Mouse (Mus musculus) brain, embryonic 14.5 days (tissue): ENCODE data around the gene Pfas. TPM values are rescaled to one million over a fixed set of nuclear protein-coding genes. Genes with fewer than 3 reads are reported as not detected.

Experiments used
- DNase-seq: peaks from one replicate; pipeline ENCODE4 v3.0.0-alpha.2; 2011; ENCODE audit warnings: low read depth
- CTCF ChIP-seq: fragments of 200-500 bp; IDR thresholded peaks from 2 replicates; pipeline ENCODE4 v1.5.1; 2012; ENCODE audit warnings: inconsistent platforms, mild to moderate bottlenecking, moderate library complexity, borderline replicate concordance; ENCODE audit not compliant: insufficient read depth, insufficient read length; ENCODE audit errors: extremely low read depth
- POLR2A ChIP-seq: fragments of 200-500 bp; IDR thresholded peaks from 2 replicates; pipeline ENCODE4 v1.6.1; 2012; ENCODE audit warnings: mild to moderate bottlenecking, inconsistent platforms, borderline replicate concordance; ENCODE audit not compliant: poor library complexity, insufficient read depth, insufficient read length, severe bottlenecking; ENCODE audit errors: extremely low read depth
- polyA plus RNA-seq: library from polyadenylated mRNA; depleted of rRNA; stranded (reverse); fragments of >200 nt; gene quantifications from 2 replicates; pipeline ENCODE4 v1.2.3, GENCODE M21; 2012; rRNA removed

The Pfas gene
- 25.8 and 27.6 TPM in 2 replicates for polyA plus RNA-seq

DNA sequence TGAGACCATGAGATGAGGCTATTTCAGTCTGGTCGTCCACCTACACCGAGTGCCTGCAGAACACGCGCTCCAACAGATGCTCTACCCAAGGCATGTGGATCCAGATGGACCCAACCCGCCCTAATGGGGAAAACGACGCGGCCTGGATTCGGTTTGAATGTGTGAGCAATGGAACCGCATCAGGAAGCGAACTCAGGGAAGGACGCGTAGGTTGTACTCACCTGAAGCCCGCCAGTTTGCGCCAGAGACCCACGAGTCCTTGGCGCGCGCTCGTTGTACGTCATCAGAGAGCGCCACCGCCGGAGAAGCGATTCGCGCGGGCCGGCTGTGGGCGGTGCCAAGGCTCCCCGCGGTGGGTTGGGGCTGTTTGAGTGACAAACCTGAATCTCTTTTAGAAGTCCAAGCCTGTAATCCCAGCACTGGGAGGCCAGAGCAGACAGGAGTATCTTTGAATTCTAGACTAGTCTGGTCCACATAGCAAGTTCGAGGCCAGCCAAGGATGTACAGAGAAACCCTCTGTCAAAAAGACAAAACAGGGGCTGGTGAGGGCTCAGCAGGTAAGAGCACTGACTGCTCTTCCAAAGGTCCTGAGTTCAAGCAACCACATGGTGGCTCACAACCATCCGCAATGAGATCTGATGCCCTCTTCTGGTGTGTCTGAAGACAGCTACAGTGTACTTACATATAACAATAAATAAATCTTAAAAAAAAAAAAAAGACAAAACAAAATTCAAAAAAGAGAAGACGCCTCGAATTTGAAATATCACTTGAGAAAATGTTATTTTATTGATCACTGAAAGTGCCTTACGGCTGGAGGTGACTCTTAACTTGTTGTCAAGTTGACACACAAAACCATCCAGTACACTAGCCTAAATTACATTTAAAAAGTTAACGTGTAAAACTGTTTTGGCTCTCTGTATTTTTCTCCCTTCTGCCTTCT is at the start of gene Pfas:
Pfas (minus strand) TSS at position 279 of the 940 bp plus-strand sequence.
- TF ChIP-seq CTCF (no peak), POLR2A (peak; percentile 44; the same call in 1 of the 2 replicates)
- peak; percentile 97 for DNase-seq

DNA sequence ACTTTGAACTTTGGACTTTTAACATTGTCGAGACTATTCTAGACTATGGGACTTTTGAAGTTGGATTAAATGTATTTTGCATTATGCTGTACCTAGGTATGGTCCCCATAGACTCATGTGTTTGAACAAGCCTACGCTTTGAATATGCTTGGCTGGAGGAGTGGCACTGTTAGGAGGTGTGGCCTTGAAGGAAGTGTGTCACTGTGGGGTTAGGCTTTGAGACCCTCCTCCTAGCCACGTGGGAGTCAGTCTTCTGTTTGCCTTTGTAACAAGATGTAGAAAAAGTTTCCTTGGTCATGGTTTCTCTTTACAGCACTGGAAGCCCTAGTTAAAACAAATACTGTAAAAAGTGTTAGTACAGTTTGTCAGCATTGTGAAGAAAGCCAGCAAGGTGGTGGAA is 45.6 kb upstream of the Pfas start:
- DNase-seq: no peak
- TF ChIP-seq POLR2A: no peak
- TF ChIP-seq CTCF: no peak

DNA sequence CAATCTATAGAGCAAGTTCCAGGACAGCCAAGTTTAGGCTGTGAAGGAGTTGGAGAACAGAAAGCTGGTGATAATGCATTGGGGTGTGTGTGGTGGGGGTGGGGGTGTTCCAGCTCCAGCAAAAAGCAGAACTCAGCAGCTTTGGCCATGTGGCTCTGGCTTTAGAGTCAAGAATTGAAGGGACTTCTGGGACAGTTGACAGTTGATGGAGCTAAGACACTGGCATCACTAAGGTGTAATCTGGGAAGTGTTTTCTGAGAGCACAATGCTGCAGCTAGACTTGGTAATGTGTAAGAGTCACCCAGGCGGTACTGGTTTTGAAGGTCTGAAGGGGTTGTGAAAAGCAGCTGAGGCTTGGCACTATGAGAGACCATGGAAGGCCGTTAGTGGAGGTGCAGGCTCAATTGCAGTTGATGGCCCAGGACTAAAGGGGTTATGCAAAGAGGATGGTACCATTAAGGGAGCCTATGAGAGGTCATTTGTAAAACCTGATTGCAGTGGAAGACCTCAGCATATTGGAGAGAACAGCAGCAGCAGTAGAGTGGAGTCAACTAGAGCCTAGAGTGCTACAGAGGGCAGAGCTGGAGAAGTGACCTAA is 44.7 kb upstream of the Pfas start:
- TF ChIP-seq CTCF: no peak
- DNase-seq: no peak

DNA sequence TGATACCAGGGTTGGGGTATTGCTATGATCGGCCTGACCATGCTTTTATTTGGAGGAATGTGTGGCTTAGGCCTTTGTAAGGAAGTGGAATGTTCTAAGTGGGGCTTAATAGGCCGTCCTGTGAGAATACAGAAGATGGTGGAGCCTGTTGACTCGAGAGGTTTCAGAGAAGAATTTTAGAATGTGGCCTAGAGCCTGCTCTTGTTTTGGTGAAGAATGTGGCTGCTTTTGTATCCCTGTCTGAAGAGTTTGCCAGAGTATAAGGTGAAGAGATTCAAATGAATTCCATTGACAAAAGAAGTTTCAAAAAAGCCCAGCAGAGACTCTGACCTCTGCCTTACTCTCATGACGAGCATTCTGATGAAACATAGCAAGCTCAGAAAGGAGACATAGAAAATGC is 43.5 kb upstream of the Pfas start:
- TF ChIP-seq CTCF (no peak), POLR2A (no peak)
- no peak for DNase-seq

DNA sequence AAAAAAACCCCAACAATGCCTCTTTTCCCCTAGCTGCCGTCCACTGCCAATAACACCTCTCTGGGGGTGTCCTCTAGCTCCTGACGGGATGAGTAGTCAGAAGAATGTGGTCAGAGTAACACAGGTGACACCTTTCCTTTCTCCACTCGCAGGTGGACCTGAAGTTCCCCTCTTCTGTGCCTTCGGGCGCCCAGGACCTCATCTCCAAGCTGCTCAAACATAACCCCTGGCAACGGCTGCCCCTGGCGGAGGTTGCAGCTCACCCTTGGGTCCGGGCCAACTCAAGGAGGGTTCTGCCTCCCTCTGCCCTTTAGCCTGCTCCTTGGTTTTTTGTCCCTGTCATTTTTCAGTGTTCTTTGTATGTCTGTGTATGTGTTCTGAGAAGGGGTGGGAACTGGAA is 42.5 kb upstream of the Pfas start:
- TF ChIP-seq POLR2A: no peak
- no peak for TF ChIP-seq CTCF
- no peak for DNase-seq

DNA sequence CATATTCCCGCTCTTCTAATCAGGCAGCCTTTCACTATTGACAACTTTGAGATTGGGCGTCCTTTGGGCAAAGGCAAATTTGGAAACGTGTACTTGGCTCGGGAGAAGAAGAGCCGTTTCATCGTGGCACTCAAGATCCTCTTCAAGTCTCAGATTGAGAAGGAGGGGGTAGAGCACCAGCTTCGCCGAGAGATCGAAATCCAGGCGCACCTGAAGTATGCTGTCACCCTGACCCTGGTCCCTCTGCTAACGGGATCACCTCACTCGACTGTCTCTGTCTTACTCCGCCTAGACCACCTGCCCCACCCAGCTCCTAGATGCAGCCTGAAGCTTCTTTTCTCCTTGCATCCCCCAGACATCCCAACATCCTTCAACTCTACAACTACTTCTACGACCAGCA is 39.9 kb upstream of the Pfas start:
- DNase-seq: no peak
- no peak for TF ChIP-seq CTCF
- TF ChIP-seq POLR2A: no peak

DNA sequence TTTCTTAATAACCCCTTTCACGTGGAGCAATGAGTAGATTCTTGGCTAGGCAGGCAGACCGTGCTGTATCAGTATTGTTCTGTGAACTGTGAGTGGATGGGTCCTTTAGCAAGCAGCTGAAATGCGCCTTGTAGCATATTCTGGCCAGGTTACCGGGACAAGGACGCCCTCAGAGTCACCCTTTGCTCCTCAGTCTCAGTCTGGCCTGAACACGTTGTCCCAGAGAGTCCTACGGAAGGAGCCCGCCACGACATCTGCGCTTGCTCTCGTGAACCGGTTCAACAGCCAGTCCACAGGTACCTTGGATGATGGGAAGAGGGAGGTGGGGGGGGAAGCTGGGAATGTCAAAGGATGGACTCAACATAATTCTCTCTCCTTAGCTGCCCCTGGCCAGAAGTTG is 39.3 kb upstream of the Pfas start:
- TF ChIP-seq CTCF (no peak), POLR2A (no peak)
- DNase-seq: no peak

DNA sequence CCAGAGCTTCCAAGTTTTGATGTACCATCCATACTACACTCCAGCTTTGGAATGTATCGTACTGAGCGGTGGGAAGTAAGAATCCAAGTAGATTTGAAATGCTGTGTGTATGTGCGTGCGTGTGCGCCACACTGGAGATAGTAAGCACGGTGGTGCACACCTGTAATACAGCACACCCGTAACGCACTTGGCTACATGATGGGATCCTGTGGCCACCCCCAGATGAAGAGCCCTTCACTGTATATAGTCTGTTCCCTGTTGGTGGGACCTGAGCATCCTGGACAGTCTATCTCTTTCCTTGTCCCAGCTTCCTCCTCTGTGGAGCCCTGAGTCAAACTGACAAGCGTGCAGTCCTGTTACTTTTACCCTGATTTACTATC is 38.1 kb upstream of the Pfas start:
- TF ChIP-seq CTCF (no peak), POLR2A (no peak)
- no peak for DNase-seq

DNA sequence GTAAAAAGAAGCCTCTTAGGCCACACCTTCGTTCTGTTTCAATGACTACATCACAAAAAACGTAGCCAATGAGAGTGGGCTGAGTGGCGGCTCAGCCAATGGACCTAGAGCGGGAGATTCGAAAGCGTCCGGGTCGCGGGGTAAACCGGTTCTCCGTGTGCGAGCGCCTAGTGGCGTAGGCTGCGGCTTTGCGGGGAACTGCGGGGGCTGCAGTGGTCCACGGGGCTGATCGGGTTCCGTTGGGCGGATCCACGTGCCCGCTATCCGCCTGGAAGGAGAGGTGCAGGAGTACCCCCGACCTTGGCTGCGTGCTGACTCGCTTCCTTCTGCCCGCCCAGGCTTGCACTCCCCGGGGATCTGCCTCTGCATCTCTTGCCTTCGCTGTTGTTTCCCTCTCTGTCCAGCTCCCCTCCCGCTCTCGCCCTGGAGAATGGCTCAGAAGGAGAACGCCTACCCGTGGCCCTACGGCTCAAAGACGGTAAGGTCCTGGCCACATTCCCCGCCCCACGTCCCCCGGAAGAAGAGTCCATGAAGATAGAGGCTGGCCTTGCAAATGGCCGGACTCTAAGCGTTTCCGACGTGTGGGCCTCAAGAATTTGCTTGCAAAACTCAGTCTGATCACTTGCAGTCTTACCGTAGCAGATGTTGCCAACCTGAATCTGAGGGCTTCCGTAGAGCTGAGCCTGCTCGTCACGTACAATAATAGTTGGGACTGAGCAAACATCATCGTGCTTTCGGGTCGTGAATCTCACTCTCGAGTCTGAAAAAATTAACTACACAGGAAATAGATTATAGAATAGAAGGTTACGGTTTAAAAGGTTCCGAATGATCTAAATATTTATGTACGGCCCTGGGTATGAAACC is 37.5 kb upstream of the Pfas start, which contains the start of gene Aurkb:
Aurkb (plus strand) TSS at position 117 of the 864 bp plus-strand sequence.
- TF ChIP-seq CTCF (no peak), POLR2A (peak; percentile 31; the same call in 1 of the 2 replicates)
- DNase-seq: peak; percentile 96

DNA sequence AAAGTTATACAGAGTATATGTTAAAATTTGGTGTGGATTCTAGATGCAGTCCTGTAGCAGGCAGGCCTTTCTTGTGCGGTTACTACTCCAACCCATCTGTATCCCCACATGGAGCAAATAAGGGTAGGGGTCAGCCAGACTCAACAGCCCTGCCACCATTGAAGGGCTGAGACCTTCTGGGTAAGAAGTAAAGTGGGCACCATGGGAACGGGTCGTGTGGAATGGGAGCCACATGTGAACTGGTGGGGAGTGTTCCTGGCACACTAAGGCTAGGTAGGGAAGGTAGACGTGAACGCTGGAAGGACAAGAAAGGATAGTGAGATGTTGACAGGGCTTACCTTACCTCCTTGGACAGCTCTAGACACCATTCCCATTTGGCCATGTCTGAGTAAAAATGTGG is 29.9 kb upstream of the Pfas start:
- TF ChIP-seq CTCF (no peak), POLR2A (no peak)
- no peak for DNase-seq
